Mouse (Mus musculus) E14TG2a.4 (cell line): ENCODE results near the gene Acat2.
"Not testable (repeated sequence)": the region's sequence is repeated elsewhere in the genome, so short reads cannot be mapped to it uniquely, and the experiment has no call there.

Experiments used
- H3K27me3 ChIP-seq: 2 replicates; pipeline ENCODE4 v1.6.1; 2014; ENCODE audit warnings: low read length, control low read depth; ENCODE audit not compliant: insufficient read depth
- H3K36me3 ChIP-seq: 2 replicates; pipeline ENCODE4 v1.6.1; 2014; ENCODE audit warnings: low read length, control low read depth; ENCODE audit not compliant: insufficient read depth
- H3K4me1 ChIP-seq: replicated peaks from 2 replicates; pipeline ENCODE4 v1.6.1; 2014; ENCODE audit warnings: low read depth, low read length, control low read depth
- H3K4me3 ChIP-seq: replicated peaks from 2 replicates; pipeline ENCODE4 v1.5.1; 2014; ENCODE audit warnings: mild to moderate bottlenecking, low read length
- H3K9me3 ChIP-seq: 2 replicates; pipeline ENCODE4 v1.6.1; 2014; ENCODE audit warnings: low read length, control low read depth
- CTCF ChIP-seq: conservative IDR thresholded peaks from 2 replicates; pipeline ENCODE4 v1.5.1; 2014; ENCODE audit warnings: low read length
- NANOG ChIP-seq: IDR thresholded peaks from 2 replicates; pipeline ENCODE4 v1.6.1; 2014; ENCODE audit warnings: borderline replicate concordance, low read length, mixed read lengths
- POU5F1 ChIP-seq: IDR thresholded peaks from 2 replicates; pipeline ENCODE4 v1.6.1; 2014; ENCODE audit warnings: low read length, borderline replicate concordance

The Acat2 gene

DNA sequence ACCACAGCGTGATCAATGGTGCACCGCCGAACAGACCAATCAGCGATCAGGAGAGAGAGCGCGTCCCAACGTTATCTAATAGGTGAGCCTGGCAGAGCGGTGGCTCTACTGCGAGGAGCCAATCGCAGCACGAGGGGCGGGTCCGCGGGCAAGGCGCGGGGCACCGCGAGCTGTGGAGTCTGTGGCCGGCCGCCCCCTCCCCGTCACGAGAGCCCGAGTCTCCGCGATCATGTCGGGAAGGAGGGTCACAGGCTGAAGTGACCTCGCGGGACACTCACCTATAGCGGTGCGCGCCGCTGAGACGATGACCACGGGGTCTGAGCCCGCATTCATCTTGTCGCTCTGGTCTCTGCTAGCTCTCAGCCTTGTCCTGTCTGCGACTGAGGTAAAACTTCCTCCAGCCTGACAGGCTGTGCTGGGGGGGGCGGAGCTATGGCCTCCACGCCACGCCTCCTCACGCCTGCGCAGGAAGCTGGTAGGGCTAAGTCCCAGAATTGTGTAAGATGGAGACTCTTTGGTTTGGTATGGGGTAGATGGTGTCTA, at the start of gene Acat2:
Gene Acat2, minus strand, starts transcription at position 417 of the 543 bp plus-strand sequence.
- no peaks in the 10 kb centered on the region for H3K9me3 ChIP-seq
- peaks cover 36% of the 10 kb centered on the region for H3K36me3 ChIP-seq
- H3K4me1 ChIP-seq = peaks cover 24% of the 10 kb centered on the region
- H3K27me3 ChIP-seq = no peaks in the 10 kb centered on the region
- TF ChIP-seq POU5F1 (no peak), CTCF (no peak), NANOG (no peak)
- H3K4me3 ChIP-seq = peak within 1 kb of the TSS; percentile 92

DNA sequence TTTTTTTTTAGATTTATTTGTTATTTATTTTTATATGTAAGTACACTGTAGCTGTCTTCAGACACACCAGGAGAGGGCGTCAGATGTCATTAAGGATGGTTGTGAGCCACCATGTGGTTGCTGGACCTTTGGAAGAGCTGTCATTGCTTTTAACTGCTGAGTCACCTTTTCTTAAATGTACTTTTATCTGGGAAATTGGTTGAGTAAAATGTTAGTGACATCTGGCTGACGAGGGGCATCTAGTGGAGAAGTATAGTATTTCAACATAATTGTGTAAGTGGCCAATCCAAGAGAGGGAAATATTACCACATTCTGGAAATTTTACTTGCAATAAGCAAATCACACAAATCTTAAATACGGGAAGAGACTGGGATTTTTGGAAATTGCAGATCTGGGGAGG, 49.3 kb upstream of the Acat2 start:
- peak; percentile 31 for TF ChIP-seq CTCF
- no peak for TF ChIP-seq POU5F1
- H3K36me3 ChIP-seq = peaks cover 52% of the 10 kb centered on the region
- no peaks in the 10 kb centered on the region for H3K27me3 ChIP-seq
- peaks cover 51% of the 10 kb centered on the region for H3K4me1 ChIP-seq
- no peak overlapping the region for H3K4me3 ChIP-seq
- H3K9me3 ChIP-seq = no peaks in the 10 kb centered on the region

DNA sequence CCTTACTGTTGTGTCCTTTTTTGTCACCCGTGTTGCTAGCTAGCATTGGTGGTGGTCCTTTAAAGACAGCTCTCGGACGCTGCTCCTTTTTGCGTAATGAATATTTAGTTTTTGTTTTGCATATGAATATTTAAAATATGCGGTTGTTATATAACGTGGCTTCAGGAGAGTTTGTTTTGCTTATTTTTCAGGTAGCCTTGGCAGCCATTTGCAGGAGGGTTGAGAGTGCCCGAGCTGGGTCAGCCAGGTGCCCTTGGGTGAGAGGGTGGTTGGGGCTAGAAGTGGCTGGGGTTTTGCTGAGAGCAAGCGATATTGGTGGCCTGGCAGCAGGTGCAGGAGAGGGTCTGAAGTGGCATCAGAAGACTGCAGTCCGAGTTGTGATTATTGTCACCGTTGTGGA, 48.0 kb upstream of the Acat2 start:
- H3K9me3 ChIP-seq = no peaks in the 10 kb centered on the region
- H3K4me1 ChIP-seq = peaks cover 63% of the 10 kb centered on the region
- H3K27me3 ChIP-seq = no peaks in the 10 kb centered on the region
- peak overlapping the region; percentile 98 for H3K4me3 ChIP-seq
- no peak for TF ChIP-seq CTCF
- no peak for TF ChIP-seq POU5F1
- no peak for TF ChIP-seq NANOG
- H3K36me3 ChIP-seq = peaks cover 38% of the 10 kb centered on the region

DNA sequence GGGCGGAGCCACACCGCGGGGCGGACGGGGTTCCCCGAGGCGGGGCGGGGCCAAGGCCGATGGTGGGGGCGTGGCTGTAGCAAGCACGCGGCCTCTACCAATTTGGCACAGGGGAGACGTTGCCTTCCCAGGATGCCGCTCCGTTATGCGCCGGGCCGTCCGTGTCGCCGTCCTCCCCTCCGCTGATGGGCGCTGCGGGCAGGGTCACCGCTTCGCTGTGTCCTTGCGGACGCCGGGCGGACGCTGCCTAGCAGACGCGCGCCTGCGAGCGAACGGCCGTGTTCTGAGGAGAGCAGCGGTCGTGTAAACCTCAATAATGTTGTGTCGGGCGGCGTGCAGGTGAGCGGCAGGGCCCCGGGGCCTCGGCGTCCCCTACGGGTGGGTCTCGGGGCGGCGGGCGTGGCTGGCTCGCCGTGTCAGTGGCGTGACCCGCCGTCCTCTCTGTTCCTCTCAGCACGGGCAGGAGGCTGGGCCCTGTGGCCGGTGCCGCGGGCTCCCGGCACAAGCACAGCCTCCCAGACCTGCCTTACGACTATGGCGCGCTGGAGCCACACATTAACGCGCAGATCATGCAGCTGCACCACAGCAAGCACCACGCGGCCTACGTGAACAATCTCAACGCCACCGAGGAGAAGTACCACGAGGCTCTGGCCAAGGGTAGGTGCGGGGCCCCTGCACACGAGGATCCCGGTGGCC, 47.3 kb upstream of the Acat2 start:
- Histone ChIP-seq H3K9me3 (no peaks in the 10 kb centered on the region), H3K4me3 (peak overlapping the region; percentile 98), H3K4me1 (peaks cover 68% of the 10 kb centered on the region), H3K36me3 (peaks cover 32% of the 10 kb centered on the region), H3K27me3 (no peaks in the 10 kb centered on the region)
- no peak for TF ChIP-seq CTCF
- no peak for TF ChIP-seq NANOG
- no peak for TF ChIP-seq POU5F1

DNA sequence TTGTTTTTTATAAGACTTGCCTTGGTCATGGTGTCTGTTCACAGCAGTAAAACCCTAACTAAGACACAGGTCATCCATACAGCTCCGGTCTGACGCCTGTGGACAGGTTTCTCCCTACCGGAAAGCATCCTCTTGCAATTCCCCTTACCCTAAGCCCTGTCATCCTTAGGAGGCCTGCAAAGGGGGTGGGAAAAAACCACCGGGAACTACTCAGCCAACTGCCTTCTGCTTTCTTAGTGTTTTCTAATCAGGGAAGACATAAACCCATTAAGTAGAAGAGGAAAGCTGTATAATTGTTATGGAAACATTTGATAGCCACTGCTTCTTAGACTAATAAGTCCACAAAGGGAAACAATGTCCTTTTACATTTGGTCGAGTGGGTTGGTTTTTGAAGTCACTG, 46.4 kb upstream of the Acat2 start:
- Histone ChIP-seq H3K9me3 (no peaks in the 10 kb centered on the region), H3K4me3 (peak overlapping the region; percentile 98), H3K27me3 (no peaks in the 10 kb centered on the region), H3K4me1 (peaks cover 70% of the 10 kb centered on the region), H3K36me3 (peaks cover 23% of the 10 kb centered on the region)
- TF ChIP-seq CTCF = no peak
- TF ChIP-seq POU5F1 = no peak
- TF ChIP-seq NANOG = no peak

DNA sequence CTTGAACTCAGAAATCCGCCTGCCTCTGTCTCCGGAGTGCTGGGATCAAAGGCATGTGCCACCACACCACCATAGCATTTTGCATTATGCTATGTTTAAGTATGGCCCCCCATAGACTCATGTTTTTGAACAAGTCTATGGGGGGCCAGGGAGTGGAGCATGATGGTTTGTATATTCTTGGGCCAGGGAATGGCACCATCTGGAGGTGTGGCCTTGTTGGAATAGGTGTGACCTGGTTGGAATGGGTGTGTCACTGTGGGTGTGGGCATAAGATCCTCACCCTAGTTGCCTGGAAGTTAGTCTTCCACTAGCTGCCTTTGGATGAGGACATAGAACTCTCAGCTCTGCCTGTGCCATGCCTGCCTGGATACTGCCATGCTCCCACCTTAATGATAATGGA, 46.0 kb upstream of the Acat2 start, which contains the start of gene Sod2:
Gene Sod2, plus strand, starts transcription at position 301 of the 400 bp plus-strand sequence.
- peaks cover 73% of the 10 kb centered on the region for H3K4me1 ChIP-seq
- H3K4me3 ChIP-seq = peak within 1 kb of the TSS; percentile 98
- not testable (repeated sequence) for H3K27me3 ChIP-seq

DNA sequence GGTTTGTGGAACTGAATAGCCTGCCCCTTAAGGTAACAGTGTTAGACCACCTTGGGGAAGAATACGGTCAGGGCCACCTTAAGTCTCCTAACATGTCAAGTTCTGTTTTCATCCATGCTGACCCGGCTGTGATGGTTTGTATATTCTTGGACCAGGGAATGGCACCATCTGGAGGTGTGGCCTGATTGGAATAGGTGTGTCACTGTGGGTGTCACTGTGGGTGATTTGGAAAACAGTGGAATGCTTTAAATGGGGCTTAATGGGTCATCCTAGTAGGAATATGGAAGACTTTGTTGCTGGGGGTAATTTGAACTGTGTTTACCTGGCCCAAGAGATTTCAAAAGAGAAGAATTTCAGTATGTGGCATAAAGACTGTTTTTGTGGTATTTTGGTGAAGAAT, 43.9 kb upstream of the Acat2 start:
- H3K9me3 ChIP-seq, H3K27me3 ChIP-seq, H3K36me3 ChIP-seq: not testable (repeated sequence)
- H3K4me1 ChIP-seq = peaks cover 84% of the 10 kb centered on the region
- H3K4me3 ChIP-seq = 0 out of 2 replicates have a peak overlapping the region, but pooled peaks have one; percentile 8

More for the DNA sequence above, 46.0 kb upstream of the Acat2 start, which contains the start of gene Sod2:
- peaks cover 18% of the 10 kb centered on the region for H3K36me3 ChIP-seq
- H3K9me3 ChIP-seq = not testable (repeated sequence)

DNA sequence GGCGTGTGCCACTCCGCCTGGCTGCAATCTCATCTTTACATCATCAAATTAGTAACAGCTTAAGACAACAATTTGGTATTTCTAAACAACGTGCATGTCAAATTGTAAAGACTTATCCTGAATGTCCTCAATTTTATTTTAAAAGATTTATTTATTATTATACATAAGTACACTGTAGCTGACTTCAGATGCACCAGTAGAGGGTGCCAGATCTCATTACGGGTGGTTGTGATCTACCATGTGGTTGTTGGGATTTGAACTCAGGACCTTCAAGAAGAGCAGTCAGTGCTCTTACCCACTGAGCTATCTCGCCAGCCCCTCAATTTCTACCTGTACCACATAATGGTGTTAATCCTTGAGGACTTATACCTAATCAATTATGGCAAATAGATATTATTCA, 41.7 kb upstream of the Acat2 start:
- not testable (repeated sequence) for H3K4me3 ChIP-seq, H3K36me3 ChIP-seq, H3K9me3 ChIP-seq, H3K27me3 ChIP-seq
- H3K4me1 ChIP-seq = peaks cover 93% of the 10 kb centered on the region

DNA sequence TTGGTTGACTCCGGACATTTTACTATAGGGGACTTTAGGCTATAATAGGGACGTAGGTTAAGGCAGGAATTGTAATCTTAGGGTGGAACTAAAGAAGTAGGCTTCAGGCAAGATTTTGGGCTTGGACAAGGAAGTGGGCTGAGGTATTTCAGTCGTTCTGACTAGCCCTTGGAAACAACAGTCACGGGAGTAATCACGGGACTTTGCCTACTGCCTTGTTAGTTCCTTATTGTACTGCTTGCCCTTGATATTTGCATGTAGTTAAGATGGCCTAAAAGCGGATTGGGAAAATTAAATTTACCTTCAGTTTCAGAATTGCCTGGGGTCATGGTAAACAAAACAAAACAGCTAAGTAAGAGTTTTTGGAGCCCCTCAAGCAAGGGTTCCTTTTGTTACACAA, 38.5 kb upstream of the Acat2 start:
- Histone ChIP-seq H3K27me3 (no peaks in the 10 kb centered on the region), H3K4me3 (peak overlapping the region; percentile 20; the same call in 1 of the 2 replicates), H3K4me1 (peaks cover 91% of the 10 kb centered on the region), H3K9me3 (no peaks in the 10 kb centered on the region), H3K36me3 (no peaks in the 10 kb centered on the region)
- no peak for TF ChIP-seq CTCF
- no peak for TF ChIP-seq NANOG
- no peak for TF ChIP-seq POU5F1
